Mouse (Mus musculus) MEL (cell line): Measurements from ENCODE around the gene H2afj.

Experiments used
- CHD1 ChIP-seq: IDR thresholded peaks from 2 replicates; pipeline ENCODE4 v1.6.1; 2012; ENCODE audit warnings: low read depth, mild to moderate bottlenecking, inconsistent platforms, low read length, improper control_type of control experiment
- CHD2 ChIP-seq: IDR thresholded peaks from 2 replicates; pipeline ENCODE4 v1.6.1; 2011; ENCODE audit warnings: low read length, improper control_type of control experiment
- CTCF ChIP-seq, 3 experiments: IDR thresholded peaks in 2 of 3; conservative IDR thresholded peaks in 1 of 3; 2 replicates each; pipeline ENCODE4 v1.5.1; 2011 to 2012; ENCODE audit warnings: low read length in 3 of 3, low read depth in 2 of 3, mild to moderate bottlenecking in 2 of 3, improper control_type of control experiment in 1 of 3, inconsistent platforms in 1 of 3, mixed read lengths in 1 of 3, moderate library complexity in 1 of 3; ENCODE audit not compliant: control insufficient read depth in 1 of 3, insufficient read depth in 1 of 3, poor library complexity in 1 of 3, severe bottlenecking in 1 of 3
- EP300 ChIP-seq, 2 experiments: IDR thresholded peaks; 2 replicates each; pipeline ENCODE4 v1.6.1; 2011; ENCODE audit warnings: improper control_type of control experiment in 2 of 2, low read length in 2 of 2, low read depth in 1 of 2, mild to moderate bottlenecking in 1 of 2
- GABPA ChIP-seq: IDR thresholded peaks from 2 replicates; pipeline ENCODE4 v1.6.1; 2012; ENCODE audit warnings: low read depth, mild to moderate bottlenecking, inconsistent platforms, low read length, improper control_type of control experiment, moderate library complexity
- GATA1 ChIP-seq: IDR thresholded peaks from 2 replicates; pipeline ENCODE4 v1.6.1; 2011; ENCODE audit warnings: low read depth, low read length, improper control_type of control experiment
- MAZ ChIP-seq: IDR thresholded peaks from 2 replicates; pipeline ENCODE4 v1.6.1; 2012; ENCODE audit warnings: low read depth, mild to moderate bottlenecking, inconsistent platforms, low read length, improper control_type of control experiment
- POLR2A ChIP-seq, 2 experiments: IDR thresholded peaks; 2 replicates each; pipeline ENCODE4 v1.6.1; 2011 to 2012; ENCODE audit warnings: low read length in 2 of 2, mild to moderate bottlenecking in 2 of 2, control low read depth in 1 of 2, improper control_type of control experiment in 1 of 2, low read depth in 1 of 2, moderate library complexity in 1 of 2; ENCODE audit not compliant: control insufficient read depth in 1 of 2, insufficient read depth in 1 of 2, poor library complexity in 1 of 2
- SIN3A ChIP-seq: IDR thresholded peaks from 2 replicates; pipeline ENCODE4 v1.6.1; 2012; ENCODE audit warnings: low read length, improper control_type of control experiment, inconsistent platforms
- TCF12 ChIP-seq: IDR thresholded peaks from 2 replicates; pipeline ENCODE4 v1.6.1; 2014; ENCODE audit warnings: low read depth, mild to moderate bottlenecking, inconsistent platforms, low read length, improper control_type of control experiment, moderate library complexity
- UBTF ChIP-seq: IDR thresholded peaks from 2 replicates; pipeline ENCODE4 v1.6.1; 2012; ENCODE audit warnings: low read depth, mild to moderate bottlenecking, inconsistent platforms, low read length, improper control_type of control experiment, moderate library complexity, borderline replicate concordance; ENCODE audit not compliant: insufficient read depth

- no peak for TF ChIP-seq UBTF
- no peak for TF ChIP-seq MAZ
- TF ChIP-seq GATA1: no peak
- TF ChIP-seq CTCF (IDR thresholded peaks at IDR 0.05 in 2 of 3, conservative IDR thresholded peaks at IDR 0.05 in 1 of 3; ENCODE audit: control insufficient read depth in 1 of 3, insufficient read depth in 1 of 3, low read depth in 2 of 3, low read length in 3 of 3, poor library complexity in 1 of 3, severe bottlenecking in 1 of 3): no peak
- no peak for TF ChIP-seq POLR2A (IDR thresholded peaks at IDR 0.05; ENCODE audit: control insufficient read depth in 1 of 2, insufficient read depth in 1 of 2, low read depth in 1 of 2, low read length in 2 of 2, poor library complexity in 1 of 2)
- TF ChIP-seq SIN3A: no peak
- TF ChIP-seq GABPA: no peak
- TF ChIP-seq EP300 (IDR thresholded peaks at IDR 0.05; ENCODE audit: low read depth in 1 of 2, low read length in 2 of 2): no peak
- TF ChIP-seq CHD1: no peak
- TF ChIP-seq TCF12: no peak
- no peak for TF ChIP-seq CHD2
These were observed 14.1 kb upstream of the H2afj start for GRCm38 (mm10) chr6:136793831-136794525.
